Mouse (Mus musculus): ENCODE data around the gene Mrpl38.
A peak's percentile ranks its signal among the peaks of the same experiment; 100 is the strongest.
"Not testable (repeated sequence)": the region's sequence is repeated elsewhere in the genome, so short reads cannot be mapped to it uniquely, and the experiment has no call there.

Gene Mrpl38

DNA sequence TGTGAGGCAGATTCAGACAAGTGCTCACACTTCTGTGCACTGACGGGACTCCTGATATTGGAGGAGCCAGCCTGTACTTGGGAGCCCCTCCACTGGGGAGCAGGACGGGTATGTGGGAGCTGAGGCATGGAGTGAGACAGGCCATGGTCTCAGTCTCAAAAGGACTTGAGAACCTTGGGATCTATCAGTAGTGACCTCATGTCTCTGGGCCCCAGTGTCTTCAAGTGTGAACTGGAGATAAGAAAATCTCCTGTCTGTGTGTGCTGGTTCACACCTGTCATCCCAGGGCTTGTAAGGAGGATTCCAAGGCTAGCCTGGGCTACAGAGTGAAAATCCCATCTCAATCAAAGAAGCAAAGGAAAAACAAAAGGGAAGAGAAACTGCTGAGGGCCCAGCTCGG lies 4.8 kb upstream of the Mrpl38 start:
- no peak for DNase-seq

DNA sequence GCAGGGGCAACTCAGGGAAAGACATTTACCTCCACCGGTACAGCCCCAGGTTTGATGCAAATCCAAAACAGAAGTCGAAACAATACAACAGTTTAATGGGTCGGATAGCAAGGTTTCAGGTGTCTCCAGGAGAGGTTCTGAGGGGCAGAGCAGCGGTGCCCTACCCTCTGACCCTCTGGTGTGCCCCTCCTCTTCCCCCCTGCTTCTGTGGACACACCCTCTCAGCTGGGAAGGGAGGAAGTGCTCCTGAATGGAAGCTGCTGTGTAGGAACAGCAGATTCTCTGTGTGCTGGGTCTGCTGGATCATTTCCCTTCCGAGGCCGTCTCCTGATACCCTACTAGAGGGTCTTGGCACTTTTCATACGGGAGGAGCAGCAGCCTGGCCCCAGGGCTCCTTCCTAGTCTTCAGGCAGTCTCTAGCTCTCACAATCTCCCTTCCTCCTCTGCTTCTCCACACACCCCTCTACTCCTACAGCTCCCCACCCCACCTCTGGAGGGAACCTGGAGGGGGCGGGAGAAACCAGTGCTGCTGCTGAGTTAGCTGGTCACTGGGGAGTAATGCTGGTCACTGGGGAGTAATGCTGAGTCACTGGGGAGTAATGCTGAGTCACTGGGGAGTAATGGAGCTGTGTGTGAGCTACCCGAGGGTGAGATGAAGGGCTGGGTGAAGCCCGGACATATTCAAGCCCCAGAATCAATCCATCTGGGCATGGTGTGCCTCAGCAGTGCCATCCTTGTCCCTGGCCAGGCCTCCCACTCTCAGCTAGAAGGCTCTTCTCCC lies 3.7 kb upstream of the Mrpl38 start:
- no peak for DNase-seq

DNA sequence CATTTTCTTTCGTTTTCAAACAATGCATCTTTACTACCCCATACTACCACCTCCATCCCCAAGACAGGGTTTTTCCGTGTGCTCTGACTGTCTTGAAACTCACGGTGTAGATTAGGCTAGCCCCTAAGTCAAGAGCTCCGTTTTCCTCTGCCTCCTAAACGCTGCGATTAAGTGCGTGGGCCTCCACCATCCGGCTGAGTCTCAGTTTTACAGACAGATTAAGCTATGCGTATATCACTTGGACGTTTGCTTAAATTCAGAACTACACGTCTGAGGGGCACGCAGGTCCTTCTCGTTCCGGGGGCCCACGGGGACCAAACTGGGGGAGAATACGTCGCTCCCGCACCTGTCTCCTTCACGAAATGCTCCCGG lies 586 bp downstream of the Mrpl38 start:
- DNase-seq, result no peak

DNA sequence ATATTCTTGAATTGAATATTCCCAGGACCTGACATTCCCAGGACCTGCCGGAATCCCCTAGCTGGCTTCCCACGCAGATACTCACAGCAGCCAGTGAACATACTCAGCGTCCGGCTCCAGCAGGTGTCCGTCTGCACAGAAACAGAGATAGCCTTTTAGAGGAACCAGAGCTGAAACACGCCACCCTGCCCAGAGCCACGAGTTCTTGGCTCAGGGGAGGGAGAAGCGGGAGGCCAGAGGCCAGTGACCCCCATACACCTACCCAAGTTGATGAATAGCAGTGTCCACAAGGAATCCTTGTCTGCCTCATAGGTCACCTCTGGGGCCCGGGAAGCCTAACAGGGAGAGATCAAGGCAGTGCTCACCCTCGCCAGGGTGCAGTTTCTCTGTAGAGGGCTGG lies 4.5 kb downstream of the Mrpl38 start:
- DNase-seq, result no peak

DNA sequence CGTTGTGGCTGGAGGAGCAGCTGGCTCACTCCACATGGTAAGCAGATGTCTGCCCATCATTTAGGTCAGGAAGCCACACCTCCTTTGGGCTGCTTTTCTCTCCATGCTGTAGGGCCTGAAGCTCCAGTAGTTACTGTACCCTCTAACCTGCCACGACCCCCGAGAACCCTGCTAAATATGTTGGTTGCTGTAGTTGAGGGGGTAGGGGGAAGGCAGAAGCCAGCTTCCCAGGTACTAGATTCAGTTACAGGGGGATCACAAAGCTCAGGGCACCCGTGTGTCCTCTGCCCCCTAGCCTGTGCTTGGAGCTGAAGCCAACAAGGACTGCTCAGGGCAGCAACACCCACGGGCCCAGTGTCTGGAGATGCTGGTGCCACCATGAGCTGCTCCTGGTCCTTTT lies 5.2 kb downstream of the Mrpl38 start:
- no peak for DNase-seq

DNA sequence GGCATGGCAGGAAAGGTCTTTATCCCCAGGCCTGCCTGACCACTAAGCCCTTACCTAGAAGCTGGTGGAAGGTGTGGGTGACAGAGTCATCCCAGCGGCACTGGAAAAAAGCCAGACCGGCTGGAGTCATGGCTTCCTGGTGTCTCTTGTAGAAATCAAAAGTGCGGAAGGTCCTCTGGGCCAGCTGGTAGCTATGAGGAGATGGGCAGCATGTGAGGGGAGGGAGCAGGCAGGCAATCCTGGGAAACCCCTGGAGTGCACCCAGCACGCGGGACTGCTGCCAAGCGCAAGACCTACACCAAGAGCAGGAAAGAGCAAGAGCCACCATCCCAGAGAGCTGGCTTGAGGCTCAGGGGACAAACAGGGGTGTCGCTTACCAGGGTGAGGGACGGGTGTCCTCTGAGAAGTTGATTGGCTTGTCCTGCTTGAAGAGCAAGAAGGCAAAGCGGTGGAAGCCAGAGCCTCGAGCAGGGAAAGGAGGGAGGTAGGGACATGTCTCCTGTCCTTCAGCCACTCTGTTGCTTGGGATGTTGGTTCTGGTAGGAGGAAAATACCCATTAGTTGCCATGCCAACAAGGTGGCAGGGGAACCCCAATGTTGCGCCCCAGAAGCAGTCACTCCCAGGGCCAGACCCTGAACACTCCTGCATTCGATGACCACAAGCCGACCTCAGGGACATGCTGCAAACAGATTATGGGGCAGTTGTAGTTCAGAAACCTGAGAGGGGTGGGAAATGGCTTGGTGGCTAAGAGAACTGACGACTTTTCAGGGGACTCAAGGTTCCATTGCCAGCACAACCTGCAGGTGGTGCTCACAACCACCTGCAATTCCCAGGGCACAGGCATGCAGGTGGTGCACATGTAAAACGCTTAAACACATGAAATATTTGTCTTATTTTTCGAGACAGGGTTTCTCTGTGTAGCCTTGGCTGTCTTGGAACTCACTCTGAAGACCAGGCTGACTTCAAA lies 6.0 kb downstream of the Mrpl38 start:
- peak; percentile 29 for DNase-seq

DNA sequence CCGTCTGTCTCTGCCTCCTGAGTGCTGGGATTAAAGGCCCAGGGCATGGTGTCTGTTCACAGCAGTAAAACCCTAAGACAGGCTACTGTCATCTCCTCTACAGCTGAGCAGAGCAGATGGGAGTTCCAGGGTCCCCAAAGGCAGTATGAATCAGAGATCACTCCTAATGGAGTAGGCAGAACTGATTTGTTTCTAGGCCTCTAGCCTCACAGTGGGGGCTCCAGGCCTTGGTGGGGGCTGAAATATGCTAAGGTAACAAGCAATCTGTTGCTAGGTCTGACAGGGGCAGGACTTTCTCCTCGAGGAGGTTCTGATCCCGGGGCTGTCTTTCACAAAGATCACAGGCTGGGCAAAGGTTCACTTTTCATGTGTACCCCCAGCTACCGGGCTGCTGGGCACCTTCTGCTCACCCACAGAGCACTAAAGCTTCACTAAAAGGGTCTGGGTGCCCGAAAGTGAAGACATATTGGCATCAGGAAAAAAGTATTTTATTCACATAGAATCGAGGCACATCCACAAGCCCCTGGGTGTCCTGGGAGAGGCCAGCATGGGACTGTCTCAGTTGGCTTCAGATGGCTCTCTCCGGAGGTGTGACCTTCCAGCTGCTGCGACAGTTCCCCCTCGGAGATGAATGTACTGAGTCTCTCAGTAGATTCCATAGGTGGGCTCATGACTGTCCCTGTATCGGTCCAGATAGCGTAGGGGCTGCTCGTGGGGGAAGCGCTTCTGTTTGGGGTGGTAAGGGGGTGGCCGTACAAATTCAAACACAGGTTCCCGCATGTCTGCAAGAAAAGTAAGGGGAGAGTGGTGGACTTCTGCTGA lies 7.1 kb downstream of the Mrpl38 start:
- DNase-seq, result no peak

DNA sequence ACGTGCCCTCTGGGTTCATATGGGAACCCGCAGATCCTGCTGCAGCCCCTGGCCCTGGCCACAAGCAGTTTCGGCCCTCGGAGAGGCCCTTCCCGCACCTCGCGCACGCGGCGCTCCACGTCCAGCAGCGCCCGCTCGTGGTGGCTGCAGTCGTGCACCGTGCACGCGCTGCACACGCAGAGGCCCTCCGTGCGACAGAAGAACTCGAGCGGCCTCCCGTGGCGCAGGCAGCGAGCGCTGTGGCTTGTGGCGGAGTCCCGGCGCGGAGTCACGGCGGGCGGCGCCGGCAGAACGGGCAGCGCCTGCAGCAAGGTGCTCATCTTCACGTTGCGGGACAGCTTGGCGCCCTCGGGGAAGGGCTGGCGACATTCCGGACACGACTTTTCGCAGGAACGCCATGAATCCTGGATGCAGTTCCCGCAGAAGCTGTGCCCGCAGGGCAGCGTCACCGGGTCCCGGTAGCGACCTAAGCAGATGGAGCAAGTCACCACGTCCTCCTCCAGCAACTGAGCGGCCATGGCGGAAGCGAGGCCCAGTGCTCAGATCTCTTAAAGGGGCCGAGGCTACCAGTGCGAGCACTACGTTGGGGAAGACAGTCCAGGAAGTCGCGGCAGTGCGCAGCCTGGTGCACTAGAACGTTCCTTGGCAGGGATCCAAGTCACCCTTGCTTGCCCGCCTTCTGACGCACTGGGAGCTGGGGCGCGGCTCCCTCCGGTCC lies 8.0 kb downstream of the Mrpl38 start, which contains the start of gene Trim65:
Gene Trim65 (minus strand): TSS at position 641 of the 718 bp plus-strand sequence.
- DNase-seq, result peak; percentile 90

DNA sequence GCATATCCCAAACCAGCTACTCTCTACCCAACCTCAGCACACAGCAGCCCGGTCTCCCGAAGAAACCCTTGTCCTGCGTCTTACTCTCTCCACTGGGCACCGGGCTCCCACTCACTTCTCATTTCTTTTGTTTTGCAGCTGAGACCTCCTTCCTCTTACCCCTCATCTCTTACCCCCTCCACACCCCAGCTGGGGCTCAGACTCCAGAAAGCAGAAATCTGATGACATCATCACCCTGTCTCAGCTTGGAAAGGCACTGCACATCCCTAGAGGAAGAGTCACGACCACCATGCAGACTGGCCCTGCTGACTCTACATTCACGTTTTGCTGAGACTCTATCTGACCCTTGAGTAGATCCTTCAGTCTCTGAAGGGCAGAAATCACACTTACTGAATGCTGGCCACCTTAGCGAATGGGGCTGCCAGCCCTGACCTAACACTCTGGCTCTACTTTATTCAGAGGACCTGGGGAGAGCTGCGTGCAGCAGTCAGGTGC lies 8.6 kb downstream of the Mrpl38 start:
- DNase-seq, result no peak

DNA sequence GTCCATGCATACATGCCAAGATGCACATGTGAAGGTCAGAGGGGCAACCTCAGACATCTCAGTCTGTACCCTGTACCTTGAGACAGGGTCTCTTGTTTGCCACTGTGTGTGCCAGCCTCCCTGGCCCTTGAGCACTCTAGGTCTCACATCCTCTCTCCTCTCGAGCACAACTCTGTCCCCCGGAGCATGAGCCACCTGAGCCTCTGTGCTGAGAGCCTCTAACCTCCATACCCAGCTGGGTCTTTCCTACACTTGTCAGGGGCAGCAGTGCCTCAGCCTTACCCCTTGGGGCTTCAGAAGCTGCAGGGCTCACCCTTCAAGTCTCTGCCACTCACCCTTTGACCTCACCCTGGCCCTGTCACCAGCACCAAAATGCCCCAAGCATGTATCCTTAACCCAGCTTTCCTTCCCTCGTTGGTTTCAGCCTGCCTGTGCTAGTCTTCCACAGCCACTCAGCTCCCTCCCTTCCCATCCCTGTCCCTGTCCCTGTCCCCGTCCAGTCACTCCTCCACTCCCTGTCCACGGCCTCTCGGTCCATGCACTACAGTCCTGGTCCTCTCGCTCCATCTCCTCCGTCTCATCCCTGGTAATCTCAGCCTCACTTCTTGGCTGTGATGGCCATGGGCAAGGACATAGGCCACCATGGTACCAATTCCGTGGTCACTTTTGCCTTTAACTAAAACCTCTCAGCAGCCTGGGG lies 9.4 kb downstream of the Mrpl38 start:
- DNase-seq, result no peak

DNA sequence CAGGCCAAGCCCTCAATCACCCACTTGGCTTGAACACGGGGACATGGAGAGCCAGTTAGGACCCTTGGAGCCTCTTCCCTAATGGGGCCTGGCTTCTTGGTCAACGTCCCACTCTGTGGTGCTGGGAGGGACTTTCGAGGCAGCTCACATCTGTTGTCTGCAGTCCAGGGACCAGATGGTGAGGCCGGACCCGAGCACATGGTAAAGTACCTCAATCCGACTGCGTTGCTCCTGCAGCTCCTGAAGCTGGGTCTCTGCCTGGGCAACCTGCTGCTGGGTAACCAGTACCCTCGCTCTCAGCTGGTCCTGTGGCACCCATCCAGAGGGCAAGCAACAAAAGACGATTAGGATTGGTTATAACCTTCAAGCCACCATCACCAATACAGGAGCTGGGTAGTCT lies 10.7 kb downstream of the Mrpl38 start:
- no peak for DNase-seq

DNA sequence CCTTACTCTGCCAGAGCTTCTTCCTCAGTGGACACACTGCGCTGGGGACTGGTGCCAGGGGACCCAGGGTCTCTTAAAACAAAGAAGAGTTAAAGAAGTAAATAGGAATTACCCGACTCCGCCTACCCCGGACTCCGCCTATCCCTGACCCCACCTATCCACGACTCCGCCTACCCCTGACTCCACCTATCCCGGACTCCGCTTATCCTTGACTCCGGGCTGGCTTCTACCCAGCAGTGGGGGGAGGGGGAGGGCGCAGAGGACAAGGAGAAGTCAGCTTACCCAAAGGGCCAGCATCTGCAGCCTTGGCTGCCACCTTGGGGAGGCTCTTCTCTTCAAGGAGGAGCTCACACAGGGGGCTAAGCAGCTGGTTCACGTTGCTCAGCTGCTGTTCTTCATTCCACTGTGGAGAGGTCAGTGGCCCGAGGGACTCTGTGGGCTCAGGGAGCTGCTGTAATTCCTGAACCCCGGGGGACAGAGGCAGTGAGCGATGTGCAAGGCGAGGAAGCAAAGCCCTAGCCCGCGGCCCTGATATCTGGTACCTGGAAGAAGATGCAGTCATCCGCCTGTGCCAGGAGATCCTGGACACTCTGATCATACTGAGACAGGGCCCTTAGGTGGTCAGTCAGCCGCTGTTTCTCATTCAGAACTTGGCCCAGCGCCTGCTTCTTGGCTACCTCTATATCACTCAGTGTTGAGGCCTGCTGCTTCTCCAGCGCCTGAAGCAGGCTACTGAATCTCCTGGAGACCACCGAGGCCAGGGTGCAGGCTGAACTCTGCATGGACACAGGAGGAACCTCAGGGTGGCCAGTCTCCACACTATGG lies 11.3 kb downstream of the Mrpl38 start, which contains the start of gene Trim47:
Gene Trim47 (minus strand): TSS at position 55 of the 825 bp plus-strand sequence.
- DNase-seq, result peak; percentile 82

DNA sequence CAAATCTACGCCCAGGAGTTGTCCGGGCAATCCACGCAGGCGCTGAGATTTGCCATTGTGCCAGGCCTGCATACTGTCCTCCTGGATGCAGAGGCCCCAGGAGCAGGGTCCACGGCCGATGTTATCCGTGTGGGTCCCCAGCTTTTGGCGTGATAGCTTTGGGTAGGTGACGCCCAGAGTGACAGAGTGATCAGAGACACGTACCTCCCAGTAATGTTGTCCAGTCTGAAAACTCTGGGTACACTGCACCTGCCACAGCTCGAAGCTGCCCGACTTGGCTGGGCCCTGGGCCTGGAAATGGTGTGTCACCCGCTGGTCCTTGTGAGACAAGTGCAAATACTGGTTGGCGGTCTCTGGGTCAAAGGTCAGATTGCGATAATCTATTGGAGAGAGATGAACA lies 12.4 kb downstream of the Mrpl38 start:
- no peak for DNase-seq

DNA sequence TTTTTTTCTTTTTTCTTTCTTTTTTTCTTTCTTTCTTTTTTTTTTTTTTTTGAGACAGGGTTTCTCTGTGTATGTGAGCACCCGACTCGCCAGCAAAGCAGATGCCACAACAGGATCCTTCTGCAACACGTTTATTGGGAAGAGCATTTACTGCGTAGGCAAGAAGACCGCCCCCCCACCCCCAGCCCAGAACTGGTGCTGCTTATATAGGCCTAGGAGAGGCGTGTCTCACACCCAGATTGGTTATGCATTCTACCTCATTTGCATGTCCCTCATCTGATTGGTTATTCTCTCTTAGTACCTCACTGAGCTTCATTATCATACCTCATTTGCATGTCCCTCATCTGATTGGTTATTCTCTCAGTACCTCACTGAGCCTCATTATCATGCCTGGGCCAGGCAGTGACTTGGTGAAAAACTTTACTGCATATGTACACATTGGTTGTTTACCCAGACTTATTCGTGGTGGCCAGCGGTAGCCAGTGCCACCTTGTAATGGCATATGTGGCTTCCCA lies 16.9 kb downstream of the Mrpl38 start:
- not testable (repeated sequence) for DNase-seq

DNA sequence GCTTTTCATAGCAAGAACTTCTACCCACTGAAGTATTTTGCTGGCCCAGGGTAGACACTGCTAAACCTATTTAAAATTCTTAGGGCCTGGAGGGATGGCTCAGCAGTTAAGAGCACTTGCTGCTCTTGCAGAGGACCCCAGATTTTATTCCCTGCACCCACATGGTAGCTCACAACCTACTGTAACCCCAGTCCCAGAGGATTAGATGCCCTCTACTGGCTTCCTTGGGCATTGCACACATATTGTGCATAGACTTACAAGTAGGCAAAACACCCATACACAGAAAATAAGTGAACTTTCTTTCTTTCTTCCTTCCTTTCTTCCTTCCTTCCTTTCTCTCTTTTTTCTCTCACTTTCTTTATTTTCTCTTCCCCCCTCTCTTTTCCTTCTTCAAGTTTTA lies 20.8 kb downstream of the Mrpl38 start:
- no peak for DNase-seq

DNA sequence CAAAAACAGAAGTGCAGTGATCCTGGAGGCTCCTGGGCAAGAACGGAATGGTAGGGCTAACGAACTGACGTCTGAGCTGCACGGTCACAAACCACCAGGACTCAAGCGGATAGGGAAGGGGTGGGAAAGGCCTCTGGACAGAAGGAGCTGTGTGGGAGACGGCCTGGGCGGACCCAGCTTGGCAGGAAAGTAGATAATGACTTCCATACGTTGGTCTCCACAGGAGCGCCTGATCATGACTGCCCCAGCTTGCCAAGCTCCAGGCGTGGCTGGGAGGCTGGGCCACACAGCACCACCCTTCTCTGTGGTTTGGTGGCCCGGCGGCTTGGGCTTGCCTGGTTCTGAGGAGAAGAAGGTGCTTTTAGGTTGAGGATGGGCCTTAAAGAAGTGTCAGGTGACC lies 21.4 kb downstream of the Mrpl38 start:
- DNase-seq, result no peak

DNA sequence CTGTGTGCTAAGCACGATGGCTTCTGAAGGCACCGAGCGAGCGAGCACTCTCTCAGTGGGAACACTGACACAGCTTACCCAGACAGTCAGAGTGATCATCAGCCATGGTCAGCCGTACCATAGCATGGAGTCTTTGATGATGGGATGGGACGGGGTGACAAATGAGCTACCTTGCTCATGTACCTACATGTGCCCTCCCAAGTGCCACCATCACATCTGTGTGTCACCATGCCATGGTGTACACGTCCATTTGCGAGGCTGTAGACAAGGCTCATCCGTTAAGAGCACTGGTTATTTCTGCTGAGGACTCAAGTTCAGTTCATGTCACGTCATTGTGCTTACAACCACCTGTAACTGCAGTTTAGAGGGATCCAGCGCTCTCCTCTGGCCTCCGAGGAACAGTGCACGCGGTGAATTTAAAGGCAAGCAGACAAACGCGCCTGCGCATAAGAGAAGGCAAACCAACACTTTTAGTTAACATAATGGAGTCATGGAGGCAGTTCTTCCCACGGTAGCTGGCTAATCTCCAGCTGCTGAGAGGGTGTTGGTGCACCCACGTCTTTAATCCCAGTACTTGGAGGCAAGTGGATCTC lies 27.0 kb downstream of the Mrpl38 start:
- DNase-seq, result no peak

DNA sequence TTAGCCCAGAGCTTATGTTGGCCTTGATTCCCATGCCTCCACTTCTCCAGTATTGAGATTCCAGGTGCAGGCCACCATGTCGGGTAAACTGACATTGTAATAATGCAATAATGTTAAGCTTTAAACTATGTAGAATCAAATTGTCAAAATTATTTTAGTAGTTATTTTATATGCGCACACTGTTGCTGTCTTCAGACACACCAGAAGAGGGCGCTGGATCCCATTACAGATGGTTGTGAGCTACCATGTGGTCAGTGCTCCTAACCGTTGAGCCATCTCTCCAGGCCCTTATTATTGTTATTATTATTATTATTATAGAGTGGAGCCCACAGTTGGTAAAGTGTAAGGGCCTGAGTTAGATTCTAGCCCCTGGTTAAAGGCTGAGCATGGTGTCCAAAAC lies 27.6 kb downstream of the Mrpl38 start:
- DNase-seq, result no peak

DNA sequence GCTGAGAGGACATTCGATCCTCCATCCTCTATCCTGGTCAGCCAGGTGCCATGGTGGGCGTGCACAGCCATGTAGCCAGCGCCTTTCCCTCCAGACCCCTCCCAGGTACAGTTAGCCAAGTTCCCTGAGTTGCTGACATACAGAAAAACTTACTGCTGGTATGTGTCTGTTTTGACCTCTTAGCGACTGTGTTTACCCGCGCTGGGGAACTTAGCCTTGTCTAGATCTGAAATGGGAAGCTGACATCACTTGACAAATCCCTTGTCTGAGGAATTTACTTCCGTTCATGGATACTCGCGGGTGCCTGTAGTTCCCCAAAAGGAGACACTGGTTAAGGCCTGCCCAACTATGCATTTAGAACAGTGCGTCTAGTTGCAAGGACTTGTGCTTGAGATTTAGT lies 28.1 kb downstream of the Mrpl38 start:
- no peak for DNase-seq

DNA sequence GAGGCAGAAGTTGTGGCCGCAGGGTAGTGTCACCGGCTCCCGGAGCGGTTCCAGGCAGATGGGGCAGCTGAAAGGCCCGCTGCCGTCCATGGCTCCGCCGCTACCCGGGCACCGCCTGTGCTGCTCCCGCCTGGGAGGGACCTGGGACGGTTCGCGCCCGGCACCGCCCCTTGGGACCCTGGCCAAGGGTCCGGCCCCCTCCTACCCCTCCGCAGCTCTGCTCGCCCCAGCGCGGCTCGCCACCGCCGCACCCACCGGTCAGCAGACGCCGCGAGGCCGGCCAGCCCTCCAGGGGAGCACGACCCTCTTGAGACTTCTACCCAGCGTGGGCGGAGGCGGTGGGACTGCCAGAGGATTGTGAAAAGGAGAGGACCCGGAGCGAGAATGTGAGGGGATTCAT lies 28.5 kb downstream of the Mrpl38 start:
- peak; percentile 88 for DNase-seq

All from kidney, adult 18-20 months (tissue).